Mouse (Mus musculus) stomach, embryonic 16.5 days (tissue): Measurements from ENCODE around the gene Sgk2. TPM values are rescaled to one million over a fixed set of nuclear protein-coding genes. Genes with fewer than 3 reads are reported as not detected.
"Not testable (repeated sequence)": the region's sequence is repeated elsewhere in the genome, so short reads cannot be mapped to it uniquely, and the experiment has no call there.

Source experiments
- ATAC-seq: fragments of 200-750 bp; cut with Nextera tagmentation; 2 replicates; pipeline ENCODE4 v1.8.0; 2017; ENCODE audit warnings: moderate number of reproducible peaks, moderate TSS enrichment; ENCODE audit not compliant: insufficient read depth, low FRiP score
- H3K27ac ChIP-seq: fragments of 300-500 bp; sonication (generic); 2 replicates; pipeline ENCODE4 v1.5.1; 2014; ENCODE audit warnings: low read length
- H3K27me3 ChIP-seq: fragments of 300-500 bp; sonication (generic); 2 replicates; pipeline ENCODE4 v1.6.1; 2014; ENCODE audit warnings: low read length, control low read depth, mixed read lengths; ENCODE audit not compliant: control insufficient read depth, insufficient read depth
- H3K36me3 ChIP-seq: fragments of 300-500 bp; sonication (generic); 2 replicates; pipeline ENCODE4 v1.6.1; 2014; ENCODE audit warnings: low read length; ENCODE audit not compliant: control insufficient read depth, insufficient read depth
- H3K4me1 ChIP-seq: fragments of 300-500 bp; sonication (generic); 2 replicates; pipeline ENCODE4 v1.6.1; 2014; ENCODE audit warnings: low read length, control low read depth, mixed read lengths; ENCODE audit not compliant: control insufficient read depth, insufficient read depth
- H3K4me2 ChIP-seq: fragments of 300-500 bp; sonication (generic); 2 replicates; pipeline ENCODE4 v1.6.1; 2014; ENCODE audit warnings: low read depth, low read length, mixed read lengths
- H3K4me3 ChIP-seq: fragments of 300-500 bp; sonication (generic); replicated peaks from 2 replicates; pipeline ENCODE4 v1.5.1; 2014; ENCODE audit warnings: mild to moderate bottlenecking, low read length
- H3K9ac ChIP-seq: fragments of 300-500 bp; sonication (generic); 2 replicates; pipeline ENCODE4 v1.6.1; 2014; ENCODE audit warnings: low read length
- H3K9me3 ChIP-seq: fragments of 300-500 bp; sonication (generic); replicated peaks from 2 replicates; pipeline ENCODE4 v1.6.1; 2016; ENCODE audit warnings: low read length, control low read depth; ENCODE audit not compliant: control insufficient read depth
- WGBS: fragments of 180-500 bp; shearing (Covaris S2); extraction: QIAGEN DNeasy Blood & Tissue Kit; methylation state at CpG from one replicate; pipeline ENCODE4 v1.1.7; 2014; 5-methylcytosine and 5-hydroxymethylcytosine counted together
- polyA plus RNA-seq: library from polyadenylated mRNA; unstranded; fragments of >200 nt; fragmentation: Nextera tagmentation; extraction: Ambion mirVana; gene quantifications from 2 replicates; pipeline ENCODE4 v1.2.1, GENCODE M21; 2015

Gene Sgk2
- polyA plus RNA-seq, 1 experiment from 2014 or later = 1.0 TPM

DNA sequence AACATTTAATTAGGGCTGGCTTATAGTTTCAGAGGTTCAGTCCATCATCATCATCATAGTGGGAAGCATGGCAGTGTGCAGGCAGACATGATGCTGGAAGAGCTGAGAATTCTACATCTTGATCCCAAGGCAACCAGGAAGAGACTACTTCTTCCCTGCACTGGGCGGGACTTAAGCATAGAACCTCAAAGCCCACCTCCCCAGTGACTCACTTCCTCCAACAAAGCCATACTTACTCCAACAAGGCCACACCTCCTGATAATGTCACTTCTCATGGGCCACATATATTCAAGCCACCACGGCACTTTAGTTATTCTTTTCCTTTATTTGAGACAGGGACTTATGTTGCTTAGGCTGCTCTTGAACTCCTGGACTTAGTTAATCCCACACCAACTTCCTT lies 62.0 kb downstream of the Sgk2 start:
- 88% methylated on average over 2 of the region's 2 CpGs for WGBS

DNA sequence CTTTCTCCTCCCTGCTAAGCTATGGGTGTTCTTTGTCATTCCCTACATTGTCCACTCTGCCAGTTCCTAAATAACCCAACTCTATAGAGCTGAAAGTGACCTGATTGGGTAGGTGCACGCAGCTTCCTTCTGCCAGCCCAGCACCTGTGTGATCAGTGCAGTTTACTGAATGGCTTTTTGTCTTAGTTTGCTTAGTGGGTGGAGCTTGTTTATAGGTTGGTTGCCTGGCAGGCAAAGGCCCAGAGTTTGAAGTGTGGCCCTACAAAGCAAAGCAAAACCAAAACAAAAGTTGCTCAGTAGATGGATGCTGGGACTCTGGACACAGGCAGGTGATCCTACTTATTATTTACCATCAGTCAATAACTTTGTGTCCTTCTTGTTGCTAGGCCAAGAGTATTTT lies 64.6 kb downstream of the Sgk2 start:
- Histone ChIP-seq H3K4me1 (peaks cover 12% of the 10 kb centered on the region; the same call in 1 of the 2 replicates), H3K9me3 (no peaks in the 10 kb centered on the region), H3K27me3 (no peaks in the 10 kb centered on the region), H3K4me3 (no peak overlapping the region), H3K4me2 (no peak overlapping the region), H3K9ac (no peak overlapping the region), H3K36me3 (no peaks in the 10 kb centered on the region), H3K27ac (no peak overlapping the region)
- 45% methylated on average over 1 of the region's 1 CpGs for WGBS
- ATAC-seq = no peak

More for the DNA sequence above, 62.0 kb downstream of the Sgk2 start:
- Histone ChIP-seq H3K4me1 (no peaks in the 10 kb centered on the region), H3K9me3 (no peaks in the 10 kb centered on the region), H3K36me3 (peaks cover under 1% of the 10 kb centered on the region; the same call in 1 of the 2 replicates), H3K9ac (no peak overlapping the region), H3K27me3 (no peaks in the 10 kb centered on the region), H3K27ac (no peak overlapping the region), H3K4me3 (no peak overlapping the region), H3K4me2 (no peak overlapping the region)
- ATAC-seq = no peak

DNA sequence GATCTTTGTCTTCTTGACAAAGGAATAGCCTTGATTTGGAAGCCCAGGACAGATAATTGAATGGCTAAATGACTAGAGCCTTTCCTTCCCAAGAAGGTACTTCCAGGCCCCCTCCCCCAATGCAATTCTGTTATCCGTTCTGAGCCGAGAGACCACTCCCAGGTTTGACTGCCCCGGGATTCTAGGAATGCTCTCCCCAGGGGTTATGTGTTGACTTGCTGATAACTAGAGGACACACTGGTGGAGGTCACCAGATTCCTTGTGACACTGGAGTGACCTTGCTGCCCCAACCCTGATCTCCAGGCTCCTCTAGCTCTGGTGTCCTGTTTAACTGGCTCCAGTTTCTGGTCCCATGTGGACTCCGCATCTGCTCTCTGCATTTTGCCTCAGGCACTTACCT lies 65.0 kb downstream of the Sgk2 start:
- no peaks in the 10 kb centered on the region for H3K36me3 ChIP-seq
- WGBS = 39% methylated on average over 4 of the region's 4 CpGs
- no peaks in the 10 kb centered on the region for H3K27me3 ChIP-seq
- ATAC-seq = no peak
- H3K9ac ChIP-seq = no peak overlapping the region
- H3K4me2 ChIP-seq = no peak overlapping the region
- no peak overlapping the region for H3K4me3 ChIP-seq
- H3K27ac ChIP-seq = no peak overlapping the region
- H3K9me3 ChIP-seq = no peaks in the 10 kb centered on the region
- peaks cover 12% of the 10 kb centered on the region; the same call in 1 of the 2 replicates for H3K4me1 ChIP-seq

DNA sequence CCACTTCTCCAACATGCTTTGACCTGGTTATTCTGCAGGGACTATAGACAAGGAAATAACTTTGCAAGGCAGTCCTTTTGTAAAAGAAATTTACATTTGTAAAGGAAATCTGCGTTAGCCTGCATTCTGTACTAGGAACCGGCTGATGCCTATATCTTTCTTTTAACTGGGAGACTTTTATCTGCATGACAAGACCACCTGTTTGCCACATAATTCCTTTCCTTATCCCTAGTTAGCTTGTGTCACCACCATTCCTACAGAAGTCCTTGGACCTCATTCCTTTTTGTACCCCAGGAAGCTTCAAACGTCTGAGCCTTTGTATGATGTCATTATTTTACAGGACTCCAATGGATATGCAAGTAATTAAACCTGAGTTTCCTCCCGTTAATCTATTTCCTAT lies 65.7 kb downstream of the Sgk2 start:
- WGBS = 84% methylated on average over 4 of the region's 4 CpGs

DNA sequence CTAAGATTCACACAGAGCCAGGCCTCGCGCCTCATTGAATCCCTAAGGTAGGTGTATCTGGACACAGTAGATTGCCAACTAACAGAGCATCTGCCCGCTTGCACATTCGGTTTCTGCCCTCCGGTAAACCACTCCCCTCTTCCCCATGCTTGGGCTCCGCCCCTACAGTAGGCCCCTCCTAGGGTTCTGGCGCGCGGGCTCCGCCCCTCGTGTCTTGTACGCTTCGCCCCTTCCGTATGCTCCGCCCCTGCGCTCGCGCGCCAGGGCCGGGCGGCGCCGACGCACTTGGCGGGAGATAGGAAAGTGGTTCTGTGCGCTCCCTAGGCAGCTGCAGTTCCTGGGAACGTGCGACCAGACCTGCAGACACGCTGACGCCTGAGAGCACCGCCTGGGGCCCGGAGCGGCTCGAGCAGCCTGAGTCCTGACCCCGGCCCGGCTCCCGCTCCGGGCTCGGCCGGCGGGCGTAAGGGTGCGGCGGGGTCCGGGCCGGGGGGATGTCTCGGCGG lies 67.3 kb downstream of the Sgk2 start, which contains the start of gene Mybl2:
Gene Mybl2, plus strand, starts transcription at position 353 of the 506 bp plus-strand sequence.
- Histone ChIP-seq H3K36me3 (no peaks in the 10 kb centered on the region), H3K9me3 (no peaks in the 10 kb centered on the region), H3K4me3 (peak within 1 kb of the TSS; percentile 74), H3K27ac (0 out of 2 replicates have a peak within 1 kb of the TSS, but pooled peaks have one; percentile 34), H3K9ac (peak within 1 kb of the TSS; percentile 77), H3K4me1 (peaks cover 12% of the 10 kb centered on the region; the same call in 1 of the 2 replicates), H3K4me2 (peak within 1 kb of the TSS; percentile 98), H3K27me3 (no peaks in the 10 kb centered on the region)
- under 1% methylated on average over 48 of the region's 48 CpGs for WGBS
- peak; percentile 100 for ATAC-seq

More for the DNA sequence above, 65.7 kb downstream of the Sgk2 start:
- H3K27me3 ChIP-seq = no peaks in the 10 kb centered on the region
- H3K9me3 ChIP-seq = no peaks in the 10 kb centered on the region
- peaks cover 12% of the 10 kb centered on the region; the same call in 1 of the 2 replicates for H3K4me1 ChIP-seq
- ATAC-seq = no peak
- no peak overlapping the region for H3K9ac ChIP-seq
- H3K4me2 ChIP-seq = no peak overlapping the region
- no peaks in the 10 kb centered on the region for H3K36me3 ChIP-seq
- H3K4me3 ChIP-seq = no peak overlapping the region
- no peak overlapping the region for H3K27ac ChIP-seq

DNA sequence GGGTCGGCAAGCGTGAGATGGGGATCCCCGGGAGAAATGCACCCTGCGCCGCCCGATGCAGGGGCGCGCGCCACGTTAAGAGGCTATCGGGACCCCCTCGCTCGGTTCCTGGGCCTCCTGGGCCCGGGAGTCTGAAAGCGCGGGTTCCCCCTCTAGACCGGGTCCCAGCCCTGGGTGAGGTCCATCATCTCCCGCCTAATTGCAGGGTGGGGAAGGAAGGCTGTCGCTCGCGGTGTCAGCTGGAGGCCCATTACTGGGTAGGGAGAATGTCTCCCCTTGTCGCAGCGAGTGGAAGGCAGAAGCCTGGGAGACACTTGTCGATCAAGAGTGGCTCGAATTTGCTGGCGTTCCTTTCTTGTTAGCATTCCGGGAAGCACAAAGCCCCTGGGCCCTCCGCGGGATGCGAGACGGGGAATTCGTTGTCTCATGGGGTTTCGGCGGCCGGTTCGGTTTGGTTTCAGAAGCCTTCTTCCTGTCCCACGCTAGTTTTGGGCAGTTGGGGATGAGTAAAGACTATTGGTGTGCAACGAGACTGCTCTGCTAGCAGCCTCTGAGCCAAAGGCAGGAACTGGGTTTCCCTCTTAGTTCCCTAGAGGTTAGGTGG lies 67.9 kb downstream of the Sgk2 start:
- Histone ChIP-seq H3K4me3 (peak overlapping the region; percentile 74), H3K27me3 (no peaks in the 10 kb centered on the region), H3K9ac (peak overlapping the region; percentile 77), H3K36me3 (no peaks in the 10 kb centered on the region), H3K4me1 (peaks cover 12% of the 10 kb centered on the region; the same call in 1 of the 2 replicates), H3K4me2 (peak overlapping the region; percentile 98), H3K27ac (no peak overlapping the region), H3K9me3 (no peaks in the 10 kb centered on the region)
- ATAC-seq = peak; percentile 11; the same call in 1 of the 2 replicates
- WGBS = under 1% methylated on average over 38 of the region's 38 CpGs

DNA sequence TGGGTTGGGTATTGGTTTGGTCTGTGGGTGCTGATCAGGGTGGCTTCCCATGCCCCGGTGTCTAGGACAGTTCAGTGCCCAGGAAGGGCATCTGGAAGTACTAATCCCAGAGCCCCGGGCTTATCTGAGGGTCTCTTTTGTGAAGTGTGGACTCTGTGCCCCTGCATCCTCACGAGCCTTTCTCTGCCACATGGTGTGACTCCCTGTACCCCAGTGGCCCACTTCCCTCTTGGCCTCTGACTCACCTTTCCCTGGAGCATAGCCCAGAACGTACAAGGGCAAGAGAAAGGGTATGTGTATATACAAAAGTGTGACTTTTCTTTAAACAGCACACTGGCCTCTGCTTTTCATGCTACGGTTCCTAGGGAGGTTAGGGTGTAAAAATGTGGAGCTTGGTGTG lies 68.6 kb downstream of the Sgk2 start:
- WGBS = 23% methylated on average over 5 of the region's 5 CpGs

DNA sequence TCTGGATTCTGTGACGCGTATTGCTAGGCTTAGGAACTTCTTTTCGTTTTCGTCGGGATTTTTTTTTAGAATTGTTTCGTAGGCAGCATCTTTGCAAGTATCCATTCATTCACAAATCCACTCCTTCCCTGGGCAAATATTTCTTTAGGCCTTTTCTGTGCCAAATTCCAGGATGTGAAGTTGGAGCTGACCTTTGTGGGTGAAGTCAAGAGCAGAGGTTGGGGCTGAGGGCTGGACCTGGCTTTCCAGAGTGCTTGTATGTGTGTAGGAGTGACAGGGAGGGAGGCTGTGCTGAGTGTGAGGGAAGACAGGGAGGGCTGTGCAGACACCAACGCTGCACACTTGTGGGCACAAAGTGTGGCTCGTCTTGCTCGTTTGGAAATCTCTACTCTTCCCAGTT lies 69.5 kb downstream of the Sgk2 start:
- Histone ChIP-seq H3K4me3 (no peak overlapping the region), H3K27ac (no peak overlapping the region), H3K36me3 (no peaks in the 10 kb centered on the region), H3K27me3 (no peaks in the 10 kb centered on the region), H3K9ac (no peak overlapping the region), H3K4me1 (peaks cover 12% of the 10 kb centered on the region; the same call in 1 of the 2 replicates), H3K9me3 (no peaks in the 10 kb centered on the region), H3K4me2 (no peak overlapping the region)
- 71% methylated on average over 9 of the region's 9 CpGs for WGBS
- ATAC-seq = no peak

More for the DNA sequence above, 68.6 kb downstream of the Sgk2 start:
- Histone ChIP-seq H3K4me3 (peak overlapping the region; percentile 74), H3K27ac (no peak overlapping the region), H3K4me1 (peaks cover 12% of the 10 kb centered on the region; the same call in 1 of the 2 replicates), H3K27me3 (no peaks in the 10 kb centered on the region), H3K4me2 (peak overlapping the region; percentile 98), H3K36me3 (no peaks in the 10 kb centered on the region), H3K9me3 (no peaks in the 10 kb centered on the region), H3K9ac (peak overlapping the region; percentile 77)
- no peak for ATAC-seq

DNA sequence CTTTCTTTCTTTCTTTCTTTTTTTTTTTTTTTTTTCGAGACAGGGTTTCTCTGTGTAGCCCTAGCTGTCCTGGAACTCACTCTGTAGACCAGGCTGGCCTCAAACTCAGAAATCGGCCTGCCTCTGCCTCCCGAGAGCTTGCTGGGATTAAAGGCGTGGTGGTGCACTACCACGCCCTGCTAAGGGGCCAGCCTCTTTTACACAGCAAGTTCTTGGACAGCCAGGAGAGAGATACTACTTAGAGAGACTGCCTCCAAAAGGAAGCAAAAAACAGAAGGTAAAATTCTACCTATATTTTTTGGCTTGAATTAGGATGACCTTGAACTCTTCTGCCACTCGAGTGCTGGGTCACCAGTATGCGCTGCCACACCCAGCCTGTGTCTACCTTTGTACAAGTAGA lies 71.9 kb downstream of the Sgk2 start:
- not testable (repeated sequence) for H3K9ac ChIP-seq, H3K36me3 ChIP-seq, H3K4me2 ChIP-seq, H3K9me3 ChIP-seq, H3K4me3 ChIP-seq, H3K27ac ChIP-seq, ATAC-seq, H3K27me3 ChIP-seq
- H3K4me1 ChIP-seq = peaks cover 12% of the 10 kb centered on the region; the same call in 1 of the 2 replicates
- WGBS = 81% methylated on average over 7 of the region's 7 CpGs
